Mouse (Mus musculus) cerebellum, postnatal 14 days (tissue): ENCODE measurements around the gene Lbp.

Source experiments
- DNase-seq, 2 experiments: peaks; one replicate each; pipeline ENCODE4 v3.0.0; 2021; ENCODE audit warnings: mixed read lengths in 2 of 2

Gene Lbp

GRCm38 (mm10) chr2:158316371-158316770, 10.1 kb downstream of the Lbp start:
- DNase-seq: peak; percentile 17 to 25

GRCm38 (mm10) chr2:158317026-158317425, 10.7 kb downstream of the Lbp start:
- DNase-seq: peak; percentile 35 to 66

- DNase-seq: peak; percentile 11 to 56
These were observed 15.3 kb downstream of the Lbp start for GRCm38 (mm10) chr2:158321596-158321995.

- DNase-seq: no peak
These were observed 16.6 kb downstream of the Lbp start for GRCm38 (mm10) chr2:158322845-158323244.

GRCm38 (mm10) chr2:158324531-158325190, 18.4 kb downstream of the Lbp start:
- DNase-seq: peak; percentile 46 to 60

- no peak for DNase-seq
These were observed 19.3 kb downstream of the Lbp start for GRCm38 (mm10) chr2:158325609-158326008.

GRCm38 (mm10) chr2:158334356-158334755, 28.1 kb downstream of the Lbp start:
- no peak for DNase-seq

- DNase-seq: no peak
These were observed 31.4 kb downstream of the Lbp start for GRCm38 (mm10) chr2:158337698-158338097.

GRCm38 (mm10) chr2:158339948-158340564, 33.8 kb downstream of the Lbp start:
- DNase-seq: peak; percentile 82 to 87

GRCm38 (mm10) chr2:158341324-158341723, 35.0 kb downstream of the Lbp start:
- DNase-seq: no peak

GRCm38 (mm10) chr2:158343495-158343894, 37.2 kb downstream of the Lbp start:
- peak in 1 of 2 experiments; percentile 19 for DNase-seq

- no peak for DNase-seq
These were observed 40.2 kb downstream of the Lbp start for GRCm38 (mm10) chr2:158346467-158346866.

GRCm38 (mm10) chr2:158347868-158348267, 41.6 kb downstream of the Lbp start:
- peak; percentile 85 to 87 for DNase-seq

- no peak for DNase-seq
These were observed 46.7 kb downstream of the Lbp start for GRCm38 (mm10) chr2:158352801-158353520.

- DNase-seq: no peak
These were observed 48.2 kb downstream of the Lbp start for GRCm38 (mm10) chr2:158354348-158355114.

- no peak for DNase-seq
These were observed 48.9 kb downstream of the Lbp start for GRCm38 (mm10) chr2:158355238-158355637.

GRCm38 (mm10) chr2:158356121-158356520, 49.8 kb downstream of the Lbp start:
- no peak for DNase-seq

- no peak for DNase-seq
These were observed 53.7 kb downstream of the Lbp start for GRCm38 (mm10) chr2:158359757-158360620.

GRCm38 (mm10) chr2:158360873-158361677, 54.8 kb downstream of the Lbp start:
- peak; percentile 90 to 93 for DNase-seq

GRCm38 (mm10) chr2:158361678-158362320, 55.5 kb downstream of the Lbp start:
- peak in 1 of 2 experiments; percentile 32 for DNase-seq

GRCm38 (mm10) chr2:158364175-158364574, 57.9 kb downstream of the Lbp start:
- no peak for DNase-seq
